Mouse (Mus musculus): ENCODE data around the gene Vmn2r102. TPM values are rescaled to one million over a fixed set of nuclear protein-coding genes. Genes with fewer than 3 reads are reported as not detected.

Gene Vmn2r102
- not detected in 4 replicates for total RNA-seq (2023; ENCODE audit: inconsistent age)

GRCm38 (mm10) chr17:19660028-19660427 is at the start of gene Vmn2r102:
Vmn2r102 (plus strand) TSS chr17:19660328.

Other genes with a start within 250 kb of the Vmn2r102 start
- gene Vmn2r100, start 155.6 kb upstream of the Vmn2r102 start, total RNA-seq (2023; ENCODE audit: inconsistent age), result not detected in 4 replicates
- not detected in 4 replicates for gene Vmn2r101, start 83.1 kb upstream of the Vmn2r102 start, total RNA-seq (2023; ENCODE audit: inconsistent age)
- not detected in 4 replicates for gene Vmn2r103, start 113.0 kb downstream of the Vmn2r102 start, total RNA-seq (2023; ENCODE audit: inconsistent age)

Data from B cell, adult (primary cell).